Mouse (Mus musculus) limb, embryonic 11.5 days (tissue): Measurements from ENCODE around the gene Psrc1. TPM values are rescaled to one million over a fixed set of nuclear protein-coding genes. Genes with fewer than 3 reads are reported as not detected.
A peak's percentile ranks its signal among the peaks of the same experiment; 100 is the strongest.

ENCODE experiments used
- ATAC-seq: fragments of 200-750 bp; cut with Nextera tagmentation; 2 replicates; pipeline ENCODE4 v1.8.0; 2017; ENCODE audit warnings: low read depth; ENCODE audit not compliant: insufficient number of reproducible peaks, low FRiP score, low TSS enrichment
- DNase-seq: peaks from one replicate; pipeline ENCODE4 v3.0.0-alpha.2; 2015; ENCODE audit warnings: low spot score
- H3K27ac ChIP-seq: fragments of 300-500 bp; sonication (generic); replicated peaks from 2 replicates; pipeline ENCODE4 v1.5.1; 2014; ENCODE audit warnings: low read depth, mild to moderate bottlenecking, low read length
- H3K27me3 ChIP-seq: fragments of 300-500 bp; sonication (generic); 2 replicates; pipeline ENCODE4 v1.6.1; 2014; ENCODE audit warnings: mild to moderate bottlenecking, low read length, mixed read lengths; ENCODE audit not compliant: control insufficient read depth, insufficient read depth
- H3K36me3 ChIP-seq: fragments of 300-500 bp; sonication (generic); 2 replicates; pipeline ENCODE4 v1.6.1; 2014; ENCODE audit warnings: mild to moderate bottlenecking, low read length, moderate library complexity, mixed read lengths; ENCODE audit not compliant: control insufficient read depth, insufficient read depth
- H3K4me1 ChIP-seq: fragments of 300-500 bp; sonication (generic); 2 replicates; pipeline ENCODE4 v1.6.1; 2014; ENCODE audit warnings: low read length, mixed read lengths; ENCODE audit not compliant: control insufficient read depth, insufficient read depth
- H3K4me2 ChIP-seq: fragments of 300-500 bp; sonication (generic); 2 replicates; pipeline ENCODE4 v1.6.1; 2014; ENCODE audit warnings: low read depth, mild to moderate bottlenecking, moderate library complexity; ENCODE audit not compliant: severe bottlenecking
- H3K4me3 ChIP-seq: fragments of 300-500 bp; sonication (generic); 2 replicates; pipeline ENCODE4 v1.5.1; 2014; ENCODE audit warnings: low read depth, low read length
- H3K9ac ChIP-seq: fragments of 300-500 bp; sonication (generic); 2 replicates; pipeline ENCODE4 v1.6.1; 2014; ENCODE audit warnings: mild to moderate bottlenecking, low read length
- H3K9me3 ChIP-seq: fragments of 300-500 bp; sonication (generic); 2 replicates; pipeline ENCODE4 v1.6.1; 2016; ENCODE audit warnings: low read length; ENCODE audit not compliant: control insufficient read depth
- WGBS: fragments of 180-500 bp; shearing (Covaris S2); extraction: QIAGEN DNeasy Blood & Tissue Kit; methylation state at CpG from one replicate; pipeline ENCODE4 v1.1.7; 2014; 5-methylcytosine and 5-hydroxymethylcytosine counted together
- polyA plus RNA-seq: library from polyadenylated mRNA; unstranded; fragments of >200 nt; fragmentation: Nextera tagmentation; extraction: Ambion mirVana; gene quantifications from 2 replicates; pipeline ENCODE4 v1.2.1, GENCODE M21; 2014

Psrc1 gene
- polyA plus RNA-seq, 1 experiment from 2014 or later: 79.5 TPM

DNA sequence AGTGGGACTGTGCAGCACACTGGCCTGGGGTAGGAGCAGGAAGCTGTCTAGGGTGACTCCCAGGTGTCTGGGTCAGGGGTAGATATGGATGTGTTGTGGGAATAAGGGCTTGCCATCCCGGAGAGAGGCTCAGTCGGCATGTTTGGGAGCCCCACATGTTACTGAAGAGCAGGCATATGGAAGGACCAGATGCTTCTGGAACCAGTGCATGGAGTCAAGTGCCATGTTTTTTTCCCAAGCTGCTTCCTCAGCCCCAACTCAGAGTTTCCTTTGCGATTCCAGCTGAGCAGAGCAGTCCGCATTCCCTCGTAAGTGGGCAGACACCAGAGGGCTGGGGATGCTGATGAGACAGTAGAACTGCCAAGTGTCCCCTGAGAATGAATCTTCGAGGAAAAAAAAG is 39.4 kb downstream of the Psrc1 start:
- WGBS: 54% methylated on average over 6 of the region's 6 CpGs
- Histone ChIP-seq H3K9ac (no peak overlapping the region), H3K36me3 (peaks cover 11% of the 10 kb centered on the region), H3K4me1 (peaks cover 7% of the 10 kb centered on the region), H3K4me2 (no peak overlapping the region), H3K27ac (no peak overlapping the region), H3K27me3 (no peaks in the 10 kb centered on the region), H3K9me3 (no peaks in the 10 kb centered on the region), H3K4me3 (no peak overlapping the region)
- ATAC-seq (no peak), DNase-seq (no peak)

DNA sequence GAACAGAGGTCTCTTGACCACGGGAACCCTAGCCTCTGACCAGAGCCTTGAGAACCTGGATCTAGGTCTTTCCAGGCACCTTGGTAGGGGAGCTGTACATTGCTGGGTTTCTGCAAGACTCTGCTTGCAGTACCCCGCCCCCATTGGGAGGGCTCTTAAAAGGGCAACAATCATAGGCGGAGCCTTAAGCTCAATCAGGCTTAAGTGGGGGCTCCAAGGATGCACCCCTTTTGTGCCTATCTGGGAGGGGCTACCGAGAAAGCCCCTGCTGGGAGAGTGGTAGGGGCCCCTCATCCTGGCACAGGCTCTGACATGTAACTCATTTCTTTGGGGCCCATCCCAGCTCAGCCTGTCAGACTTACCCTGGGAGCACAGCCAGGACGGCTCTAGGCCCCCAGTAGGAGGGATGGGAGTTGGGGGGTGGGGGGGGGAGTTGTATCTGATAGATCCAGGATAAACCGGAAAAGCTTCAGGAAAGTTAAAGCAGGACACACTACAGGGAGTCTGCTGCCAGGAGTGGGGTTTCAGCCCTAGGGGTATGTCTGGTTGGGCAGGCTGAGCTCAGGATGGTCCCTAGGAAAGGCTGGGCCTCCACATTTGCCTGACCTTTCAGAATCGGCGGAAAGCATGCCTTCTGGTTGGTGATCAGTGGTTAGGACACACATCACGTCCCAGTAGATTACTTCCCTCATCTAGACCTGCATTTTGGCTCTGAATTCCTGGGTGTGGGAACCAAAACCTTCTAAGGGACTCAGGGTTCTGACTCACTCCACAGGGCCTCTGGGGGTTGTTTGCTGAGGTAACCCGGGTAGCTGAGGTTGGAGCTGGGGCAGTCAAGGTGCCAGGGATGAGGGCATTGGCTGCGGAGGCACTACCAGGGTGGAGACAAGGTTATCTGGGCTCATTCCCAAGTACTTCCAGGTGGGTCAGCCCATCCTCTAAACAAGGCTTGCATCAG is 40.5 kb downstream of the Psrc1 start:
- H3K4me3 ChIP-seq: no peak overlapping the region
- DNase-seq (peak; percentile 59), ATAC-seq (peak; percentile 59; the same call in 1 of the 2 replicates)
- peaks cover 20% of the 10 kb centered on the region for H3K36me3 ChIP-seq
- WGBS: 18% methylated on average over 11 of the region's 11 CpGs
- H3K9me3 ChIP-seq: no peaks in the 10 kb centered on the region
- no peak overlapping the region for H3K4me2 ChIP-seq
- no peaks in the 10 kb centered on the region for H3K27me3 ChIP-seq
- peaks cover 7% of the 10 kb centered on the region for H3K4me1 ChIP-seq
- no peak overlapping the region for H3K27ac ChIP-seq
- H3K9ac ChIP-seq: no peak overlapping the region

DNA sequence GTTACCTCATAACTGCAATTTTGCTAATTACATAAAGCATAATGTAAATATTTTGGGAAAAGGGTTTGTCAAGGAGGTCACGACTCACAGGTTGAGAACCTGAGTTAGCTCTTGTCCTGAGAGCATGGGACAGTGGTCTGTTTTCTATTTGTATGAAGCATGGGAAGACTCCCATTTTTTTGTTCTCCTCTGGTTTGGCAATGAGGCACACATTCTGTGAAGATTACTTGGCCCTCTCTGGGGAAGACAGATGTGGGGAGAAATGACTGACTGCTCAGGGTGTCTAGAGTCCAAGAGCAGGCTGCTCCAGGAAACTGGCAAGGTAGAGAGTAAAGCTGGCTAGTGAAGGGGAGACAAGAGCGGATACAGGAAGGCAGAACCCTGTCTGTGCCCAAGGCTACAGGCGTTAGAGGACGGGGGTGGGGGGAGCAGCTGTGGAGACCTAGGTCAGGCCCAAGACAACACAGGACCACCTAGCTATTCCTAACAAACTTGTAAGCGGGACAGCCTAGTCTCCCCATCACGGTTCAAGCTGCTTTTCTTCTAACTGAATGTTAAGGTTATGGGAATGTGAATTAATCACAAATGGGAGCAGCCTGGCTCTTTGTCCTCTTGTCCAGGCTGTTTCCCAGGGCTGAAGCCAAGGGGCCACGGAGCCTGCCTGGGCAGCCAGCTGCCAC is 41.4 kb downstream of the Psrc1 start:
- Histone ChIP-seq H3K4me3 (no peak overlapping the region), H3K27ac (no peak overlapping the region), H3K4me2 (no peak overlapping the region), H3K9me3 (no peaks in the 10 kb centered on the region), H3K27me3 (no peaks in the 10 kb centered on the region), H3K4me1 (peaks cover 7% of the 10 kb centered on the region), H3K9ac (no peak overlapping the region), H3K36me3 (peaks cover 21% of the 10 kb centered on the region)
- WGBS: 86% methylated on average over 7 of the region's 7 CpGs
- no peak for DNase-seq
- ATAC-seq: no peak

DNA sequence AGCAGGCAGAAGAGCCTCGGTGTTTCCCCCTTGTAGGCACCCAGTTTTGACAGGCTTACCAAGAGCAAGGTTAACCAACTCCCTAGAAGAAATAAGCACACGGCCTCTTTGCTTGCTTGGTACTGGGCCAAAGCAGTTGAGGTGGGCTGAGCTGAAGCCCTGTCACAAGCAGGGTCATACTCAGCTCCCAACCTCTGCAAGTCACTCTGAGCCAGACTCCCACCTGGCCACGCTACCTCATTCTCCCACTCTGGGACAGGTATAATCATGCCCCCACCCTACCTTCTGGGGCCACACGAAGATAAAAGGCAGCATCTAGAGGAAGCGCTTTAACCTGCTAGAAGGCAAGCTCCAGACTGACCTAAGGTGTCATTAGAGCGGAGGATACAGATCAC is 42.0 kb downstream of the Psrc1 start:
- H3K27ac ChIP-seq: no peak overlapping the region
- H3K4me2 ChIP-seq: no peak overlapping the region
- 84% methylated on average over 6 of the region's 6 CpGs for WGBS
- no peaks in the 10 kb centered on the region for H3K9me3 ChIP-seq
- no peak overlapping the region for H3K9ac ChIP-seq
- peaks cover 7% of the 10 kb centered on the region for H3K4me1 ChIP-seq
- no peak overlapping the region for H3K4me3 ChIP-seq
- peaks cover 21% of the 10 kb centered on the region for H3K36me3 ChIP-seq
- ATAC-seq (no peak), DNase-seq (no peak)
- H3K27me3 ChIP-seq: no peaks in the 10 kb centered on the region

DNA sequence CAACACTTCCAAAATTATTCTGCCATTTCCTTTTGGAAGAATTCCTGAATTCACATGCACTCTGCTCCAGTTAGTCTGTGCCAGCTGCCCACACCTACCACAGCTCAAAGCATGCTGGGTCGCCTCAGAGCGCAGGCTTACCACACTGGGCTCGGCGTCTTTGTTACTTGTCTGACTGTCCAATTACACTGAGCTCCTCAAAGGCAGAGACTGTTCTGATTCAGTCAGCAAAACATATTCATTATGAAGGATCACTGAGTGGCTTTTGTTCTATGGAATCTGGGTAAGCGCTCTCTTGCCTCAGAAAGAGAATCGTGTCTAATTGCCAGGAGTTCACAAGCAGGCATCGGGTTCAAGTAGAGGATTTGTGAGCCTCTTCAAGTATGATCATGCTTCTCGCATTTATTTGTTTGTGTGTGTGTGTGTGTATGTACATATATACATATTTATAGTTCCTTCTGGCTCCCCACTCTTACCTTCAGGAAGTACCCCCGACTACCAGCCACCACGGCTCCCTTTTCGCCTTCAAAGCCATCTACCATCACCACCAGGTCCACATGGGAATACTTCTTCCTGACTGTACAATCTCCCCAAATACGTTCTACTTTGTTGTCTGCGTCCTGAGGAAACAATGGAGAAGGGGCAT is 49.0 kb downstream of the Psrc1 start:
- Histone ChIP-seq H3K9me3 (no peaks in the 10 kb centered on the region), H3K4me1 (no peaks in the 10 kb centered on the region), H3K27ac (no peak overlapping the region), H3K4me3 (no peak overlapping the region), H3K9ac (no peak overlapping the region), H3K4me2 (no peak overlapping the region), H3K27me3 (no peaks in the 10 kb centered on the region), H3K36me3 (peaks cover 33% of the 10 kb centered on the region)
- WGBS: 92% methylated on average over 13 of the region's 13 CpGs
- DNase-seq (no peak), ATAC-seq (no peak)

DNA sequence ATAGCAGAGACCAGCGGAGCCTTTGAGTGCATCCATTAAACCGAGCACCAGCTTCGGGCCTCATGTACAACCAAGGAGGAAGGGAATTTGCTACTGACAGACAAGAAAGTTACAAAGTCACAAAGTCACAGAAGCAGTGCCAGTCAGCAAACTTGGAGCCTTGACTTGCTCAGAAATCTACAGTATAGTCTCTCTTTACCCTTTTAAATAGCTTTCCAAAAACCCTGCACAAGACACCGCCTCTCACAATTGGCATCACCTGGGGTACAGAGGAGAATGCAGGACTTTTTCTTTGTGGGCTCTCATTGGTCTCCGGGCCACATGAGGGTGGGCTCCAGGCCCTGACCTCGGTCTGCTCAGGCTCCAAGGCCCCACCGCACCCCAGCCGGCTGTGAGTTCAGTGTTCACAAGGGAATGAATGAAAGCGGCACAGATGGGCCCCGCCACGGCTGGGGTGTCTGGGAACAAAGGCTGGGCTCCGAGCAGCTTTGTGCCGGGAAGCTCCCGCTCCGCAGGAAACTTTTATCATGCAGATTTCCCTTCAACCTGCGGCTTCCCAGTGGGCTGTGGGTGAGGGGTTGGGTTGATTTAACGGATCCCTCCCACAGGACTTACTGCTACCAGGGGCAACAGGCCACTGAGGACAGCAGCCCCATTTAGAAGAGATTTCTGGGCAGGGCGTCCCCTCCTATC is 49.7 kb downstream of the Psrc1 start:
- H3K4me3 ChIP-seq: no peak overlapping the region
- DNase-seq (no peak), ATAC-seq (no peak)
- no peaks in the 10 kb centered on the region for H3K27me3 ChIP-seq
- no peak overlapping the region for H3K27ac ChIP-seq
- H3K9ac ChIP-seq: no peak overlapping the region
- H3K4me1 ChIP-seq: no peaks in the 10 kb centered on the region
- peaks cover 30% of the 10 kb centered on the region for H3K36me3 ChIP-seq
- H3K4me2 ChIP-seq: no peak overlapping the region
- WGBS: 58% methylated on average over 18 of the region's 18 CpGs
- H3K9me3 ChIP-seq: no peaks in the 10 kb centered on the region

DNA sequence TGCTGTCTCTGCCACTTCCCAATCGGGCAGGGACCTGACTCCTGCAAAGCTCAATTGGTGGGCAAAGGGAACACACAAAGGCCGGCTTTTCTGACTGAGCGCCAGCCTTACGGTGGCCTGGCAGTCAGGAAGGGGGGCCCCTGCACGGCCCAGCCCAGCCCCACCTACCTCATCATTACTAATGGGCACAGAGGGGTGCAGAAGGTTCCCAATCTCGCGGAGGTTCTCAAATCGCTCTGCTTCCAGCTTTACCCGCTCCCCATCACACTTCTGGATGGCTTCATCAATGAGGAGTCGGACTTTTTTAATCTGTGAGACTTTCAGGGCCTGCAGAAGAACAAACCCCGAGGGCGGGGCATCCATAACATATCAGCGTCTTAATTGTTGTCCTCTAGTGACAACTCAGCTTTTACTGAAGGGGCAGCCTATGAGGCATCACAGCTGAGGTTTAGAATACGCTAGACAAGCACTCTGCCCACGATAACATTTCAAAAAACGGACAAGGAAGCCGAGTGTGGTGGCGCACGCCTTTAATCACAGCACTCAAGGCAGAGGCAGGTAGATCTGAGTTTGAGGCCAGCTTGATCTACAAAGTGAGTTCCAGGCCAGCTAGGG is 50.3 kb downstream of the Psrc1 start:
- ATAC-seq (no peak), DNase-seq (no peak)
- Histone ChIP-seq H3K4me1 (no peaks in the 10 kb centered on the region), H3K4me3 (no peak overlapping the region), H3K9ac (no peak overlapping the region), H3K27me3 (no peaks in the 10 kb centered on the region), H3K27ac (no peak overlapping the region), H3K36me3 (peaks cover 24% of the 10 kb centered on the region), H3K9me3 (no peaks in the 10 kb centered on the region), H3K4me2 (no peak overlapping the region)
- WGBS: 52% methylated on average over 19 of the region's 19 CpGs
